Mouse (Mus musculus): Measurements from ENCODE around the gene Rbm33.

Rbm33 gene

DNA sequence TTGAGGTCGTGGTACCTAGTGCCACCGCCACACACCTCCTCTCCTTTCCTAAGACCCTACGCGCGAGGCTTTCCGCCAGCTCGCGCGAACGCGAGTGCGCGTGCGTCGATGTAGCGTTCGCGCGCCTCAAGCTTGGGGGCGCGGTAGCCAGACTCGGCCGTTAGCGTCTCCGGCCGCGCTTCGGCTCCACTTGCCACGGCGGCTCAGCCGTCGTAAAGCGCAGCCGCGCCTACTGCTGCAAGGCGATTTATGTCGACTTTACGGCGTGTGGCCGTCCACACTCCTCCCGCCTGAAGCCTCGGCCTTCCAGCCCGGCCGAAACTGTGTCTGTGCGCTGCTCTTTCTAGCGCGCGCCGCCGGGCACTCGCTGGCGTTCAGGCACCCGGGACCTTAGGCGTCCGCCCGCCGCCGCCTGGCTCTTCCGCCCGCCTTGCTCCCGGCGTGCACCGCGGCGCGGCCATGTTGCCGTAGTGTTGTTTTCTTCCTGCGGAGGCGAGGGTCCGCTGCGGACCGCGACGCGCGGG, at the start of gene Rbm33:
TSS of gene Rbm33 (plus strand) at position 400 of the 524 bp plus-strand sequence.
- peak; percentile 85 for DNase-seq (ENCODE audit: low spot score)

DNA sequence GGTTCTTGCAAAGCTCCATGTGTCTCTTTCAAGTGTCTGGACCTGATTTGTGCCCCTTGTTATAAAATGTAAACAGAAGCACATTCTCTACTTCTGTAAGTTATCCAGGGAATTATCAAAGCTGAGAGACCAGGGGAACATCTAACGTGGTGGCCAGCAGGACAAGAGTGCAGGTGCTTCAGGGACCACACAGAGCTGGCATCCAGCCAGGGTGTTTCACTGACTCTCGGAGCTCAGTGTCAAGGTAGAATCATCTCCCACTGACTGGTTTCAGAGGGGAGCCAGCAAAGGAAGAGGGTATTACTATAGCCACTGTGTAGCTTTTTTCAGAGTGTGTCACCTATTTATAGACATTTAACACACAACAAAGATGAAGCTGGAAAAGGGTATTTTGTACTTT, 49.3 kb upstream of the Rbm33 start:
- DNase-seq (ENCODE audit: low spot score), result no peak

DNA sequence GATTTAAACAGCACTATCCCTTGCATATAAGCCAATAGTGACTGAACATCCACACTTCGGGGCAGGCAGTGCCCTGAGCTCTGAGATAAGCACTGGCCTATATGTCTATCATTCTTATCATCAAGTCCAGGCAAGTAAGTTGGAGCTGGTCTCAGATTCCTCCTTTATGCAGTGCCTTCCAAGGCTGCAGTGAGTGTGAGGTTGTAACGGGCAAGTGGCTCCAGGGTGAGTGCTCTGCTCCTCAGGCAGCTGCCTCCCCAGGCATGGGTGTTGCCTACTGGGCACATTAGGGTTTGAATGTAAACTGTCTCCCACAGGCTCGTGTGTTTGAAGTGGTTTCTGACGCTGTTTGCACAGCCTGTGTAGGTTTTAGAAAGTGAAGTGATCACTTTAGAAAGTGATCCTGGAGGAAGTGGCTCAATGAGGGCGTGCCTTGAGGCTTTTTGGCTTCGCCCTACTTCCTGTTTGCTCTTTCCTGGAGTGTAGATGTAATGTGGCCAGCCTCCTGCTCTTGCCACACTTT, 47.4 kb upstream of the Rbm33 start:
- peak; percentile 71 for DNase-seq (ENCODE audit: low spot score)

DNA sequence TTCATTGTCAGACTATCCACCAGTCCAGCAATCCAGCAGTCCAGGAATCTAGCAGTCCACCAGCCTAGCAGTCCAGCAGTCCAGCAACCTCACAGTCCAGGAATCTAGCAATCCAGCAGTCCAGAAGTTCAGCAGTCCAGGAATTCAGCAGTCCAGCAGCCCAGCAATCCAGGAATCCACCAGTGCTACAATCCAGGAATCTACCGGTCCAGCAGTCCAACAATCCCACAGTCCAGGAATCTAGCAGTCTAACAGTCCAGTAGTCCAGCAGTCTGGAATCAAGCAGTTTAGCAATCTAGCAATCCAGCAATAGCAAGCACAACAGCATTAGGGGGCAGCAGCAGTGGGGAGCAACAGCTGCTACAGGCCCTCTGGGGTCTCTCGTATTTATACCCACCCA, 44.1 kb upstream of the Rbm33 start:
- DNase-seq (ENCODE audit: low spot score), result no peak

DNA sequence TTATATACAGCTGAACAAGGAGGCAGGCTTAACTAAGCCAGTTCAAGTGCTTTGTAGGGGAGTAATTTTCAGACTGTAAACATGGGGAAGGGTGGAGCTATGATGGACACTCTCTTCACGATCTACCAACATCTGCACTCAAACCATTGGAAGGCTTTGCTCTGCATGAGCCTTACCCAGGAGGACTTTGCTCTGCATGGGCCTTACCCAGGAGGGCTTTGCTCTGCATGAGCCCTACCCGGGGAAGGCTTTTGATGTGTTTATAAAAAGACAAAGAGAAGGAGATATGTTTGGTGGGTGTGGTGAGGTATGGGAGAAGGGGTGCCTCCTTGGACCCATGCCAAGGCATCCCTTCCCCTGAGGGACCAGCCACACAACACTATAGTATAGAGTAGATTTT, 39.6 kb upstream of the Rbm33 start:
- no peak for DNase-seq (ENCODE audit: low spot score)

DNA sequence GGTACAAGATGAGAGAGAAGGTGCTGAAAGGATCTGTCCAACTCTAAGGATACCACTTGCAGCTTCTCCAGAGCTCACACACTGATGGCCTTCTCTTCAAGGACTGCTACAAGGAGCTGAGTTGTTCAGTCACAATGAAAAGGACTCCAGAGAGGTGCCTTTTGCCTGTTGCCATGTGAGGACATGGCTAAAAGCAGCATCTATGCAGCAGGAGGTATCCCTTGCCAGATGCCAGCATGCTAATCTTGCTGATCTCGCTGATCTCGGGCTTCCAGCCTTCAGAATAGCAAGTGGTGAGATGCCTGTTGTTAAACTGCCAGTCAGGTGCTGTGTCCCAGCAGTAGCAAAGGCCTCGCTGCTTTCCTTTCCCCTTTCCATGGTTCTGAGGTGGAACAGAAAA, 27.8 kb upstream of the Rbm33 start:
- DNase-seq (ENCODE audit: low spot score), result no peak

DNA sequence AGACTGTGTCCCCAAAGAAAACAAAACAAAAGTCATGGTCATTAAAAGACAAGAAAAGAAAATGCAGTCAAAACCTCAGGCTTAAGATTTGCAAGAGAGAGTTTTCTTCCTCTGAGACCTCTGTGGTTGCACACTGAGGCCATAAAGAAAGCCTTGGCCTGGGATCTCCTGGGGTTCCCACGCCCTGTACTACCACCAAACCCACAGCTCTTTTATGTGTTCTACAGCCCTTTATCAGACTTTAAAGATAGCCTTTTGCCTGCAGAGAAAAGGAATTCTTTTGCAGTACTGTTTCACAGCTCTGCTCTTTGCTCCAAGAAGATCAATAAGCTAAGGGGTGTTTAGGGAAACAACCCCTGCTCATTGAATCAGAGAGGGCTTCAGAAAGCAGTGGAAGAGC, 26.3 kb upstream of the Rbm33 start:
- no peak for DNase-seq (ENCODE audit: low spot score)

DNA sequence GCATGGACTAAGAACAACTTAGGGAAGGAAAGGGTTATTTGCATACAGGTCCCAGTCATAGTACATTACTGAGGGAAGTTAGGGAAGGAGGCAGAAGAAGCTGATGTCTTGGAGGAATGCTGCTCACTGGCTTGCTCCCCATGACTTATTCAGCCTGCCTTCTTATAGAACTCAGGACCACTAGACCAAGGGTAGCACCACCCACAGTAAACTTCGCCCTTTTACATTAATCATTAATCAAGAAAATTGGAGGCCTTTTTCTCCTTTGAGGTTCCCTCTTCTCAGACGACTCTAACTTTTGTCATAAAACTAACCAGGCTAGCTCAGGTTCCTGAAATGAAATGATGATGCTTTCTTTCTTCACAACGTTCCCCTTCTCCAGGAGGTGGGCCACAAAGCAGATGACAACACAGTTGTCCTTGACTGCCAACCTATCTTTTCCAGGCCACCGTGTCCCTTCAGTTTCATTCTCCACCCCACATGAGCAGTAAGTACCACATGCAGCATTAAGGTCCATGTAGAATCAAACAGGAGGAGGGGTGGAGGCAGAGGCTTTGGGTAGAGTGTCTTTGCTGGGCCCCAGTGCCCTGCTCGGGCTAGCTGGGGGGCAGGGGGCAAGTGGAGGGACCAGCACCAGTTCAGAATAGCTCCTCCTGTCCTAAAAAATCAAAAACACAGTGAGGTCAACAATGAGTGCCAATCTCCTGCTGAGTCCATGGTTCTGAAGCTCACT, 25.6 kb upstream of the Rbm33 start:
- no peak for DNase-seq (ENCODE audit: low spot score)

DNA sequence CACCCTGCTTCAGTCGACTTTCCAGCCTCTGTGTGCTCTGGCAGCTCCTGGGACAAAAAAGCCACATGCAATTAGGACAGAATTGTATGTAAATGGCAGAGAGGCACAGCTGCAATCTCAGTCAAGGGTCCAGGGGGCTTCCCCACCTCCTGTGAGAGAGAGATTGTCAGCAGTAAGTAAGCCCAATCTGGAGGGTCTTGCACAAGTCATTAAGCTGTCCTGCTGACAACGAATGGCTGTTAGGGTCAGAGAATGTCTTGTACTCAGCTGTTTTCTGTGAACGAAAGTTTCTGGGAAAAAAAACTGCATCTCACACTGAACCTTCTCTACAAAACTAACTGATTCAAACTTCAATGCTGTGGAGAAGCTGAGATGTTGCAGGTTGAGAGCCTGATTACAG, 24.6 kb upstream of the Rbm33 start:
- no peak for DNase-seq (ENCODE audit: low spot score)

DNA sequence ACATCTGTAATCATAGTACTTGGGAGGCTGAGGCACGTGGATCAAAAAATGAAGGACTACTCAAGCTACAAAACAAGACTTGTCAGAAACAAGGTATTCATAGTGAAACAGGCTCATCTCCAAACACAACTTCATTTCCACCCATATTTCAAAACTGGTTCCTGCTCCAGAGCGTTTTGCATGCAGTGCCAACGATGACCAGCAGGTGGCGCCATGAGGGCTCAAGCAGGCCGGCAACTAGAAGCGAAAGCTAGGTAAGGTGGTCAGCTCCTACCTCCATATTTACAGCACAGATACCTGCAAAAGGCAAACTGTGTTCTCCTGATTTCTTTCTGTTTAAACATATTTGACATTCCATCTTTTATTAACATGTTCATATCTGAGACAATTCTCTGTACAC, 22.9 kb upstream of the Rbm33 start:
- peak; percentile 84 for DNase-seq (ENCODE audit: low spot score)

DNA sequence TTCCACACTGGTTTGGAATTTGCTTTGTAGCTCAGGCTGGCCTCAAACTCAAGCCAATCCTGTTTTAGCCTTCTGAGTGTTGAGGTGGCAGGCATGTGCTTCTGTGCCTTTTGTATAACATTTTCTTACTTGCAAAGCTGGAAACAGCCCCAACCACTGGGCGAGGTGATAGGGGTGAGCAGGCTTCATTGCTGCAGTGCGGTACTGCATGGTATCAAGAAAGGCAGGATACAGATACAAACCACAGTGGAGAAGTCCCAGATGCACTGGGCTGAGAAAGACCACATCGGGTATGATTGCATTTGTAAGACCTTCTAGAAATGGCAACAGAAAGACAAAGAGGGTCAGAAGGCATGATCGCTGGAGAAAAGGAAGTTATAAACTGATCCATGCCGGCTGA, 18.8 kb upstream of the Rbm33 start:
- DNase-seq (ENCODE audit: low spot score), result no peak

DNA sequence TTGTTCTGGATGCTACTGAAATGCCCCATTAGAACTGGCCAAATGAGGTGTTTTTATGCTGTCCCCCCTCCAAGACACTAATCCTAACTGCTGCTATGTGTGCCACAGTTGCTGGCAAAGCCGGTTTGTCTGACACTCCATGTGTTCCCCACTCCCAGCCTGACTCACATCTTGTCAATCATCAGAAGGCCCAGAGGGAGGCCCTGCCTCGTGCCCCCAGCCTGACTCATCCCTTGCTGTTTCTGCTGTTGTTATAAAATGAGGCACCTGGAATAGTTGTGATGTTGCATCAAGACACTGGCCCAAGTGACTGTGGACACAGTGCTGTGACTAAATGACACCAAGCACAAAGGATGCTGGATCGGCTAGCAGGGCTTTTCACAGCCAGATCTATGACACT, 18.2 kb upstream of the Rbm33 start:
- DNase-seq (ENCODE audit: low spot score), result no peak

DNA sequence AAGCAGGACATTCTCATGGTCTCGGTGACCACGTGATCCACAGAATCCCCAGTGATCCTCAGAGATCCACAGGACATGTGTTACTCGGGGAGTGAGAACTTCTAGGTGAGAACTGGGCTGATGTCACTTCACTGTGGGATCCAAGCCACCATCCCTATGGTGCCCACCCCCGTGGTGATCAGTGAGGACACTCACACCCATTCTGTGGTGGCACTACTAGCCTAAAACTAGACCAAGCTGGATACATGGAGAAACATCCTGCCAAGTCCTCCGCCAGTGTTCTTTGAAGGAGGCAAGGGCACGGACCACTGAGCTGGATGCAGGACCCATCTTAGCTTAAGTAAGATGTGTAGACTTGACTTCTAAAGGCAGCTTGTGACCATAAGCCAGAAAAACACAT, 17.6 kb upstream of the Rbm33 start:
- no peak for DNase-seq (ENCODE audit: low spot score)

DNA sequence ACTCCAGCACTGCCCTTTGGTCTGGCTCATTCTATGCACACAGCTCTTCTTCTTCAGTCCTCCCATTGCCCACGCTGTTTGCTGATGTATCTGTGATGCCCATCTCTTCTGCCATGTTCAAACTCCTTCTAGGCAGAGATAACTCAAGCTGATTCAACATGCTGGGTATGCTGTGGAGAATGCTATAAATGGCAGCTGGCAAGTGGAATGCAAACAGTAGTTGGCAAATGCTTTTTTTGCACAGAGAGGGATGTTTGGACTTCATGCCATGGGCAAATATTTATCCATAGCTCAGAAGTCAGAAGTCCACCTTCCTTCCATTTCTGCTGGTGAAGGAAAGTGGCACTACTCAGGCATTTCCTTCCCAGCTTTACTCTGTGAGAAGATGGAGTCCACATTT, 14.2 kb upstream of the Rbm33 start:
- DNase-seq (ENCODE audit: low spot score), result no peak

DNA sequence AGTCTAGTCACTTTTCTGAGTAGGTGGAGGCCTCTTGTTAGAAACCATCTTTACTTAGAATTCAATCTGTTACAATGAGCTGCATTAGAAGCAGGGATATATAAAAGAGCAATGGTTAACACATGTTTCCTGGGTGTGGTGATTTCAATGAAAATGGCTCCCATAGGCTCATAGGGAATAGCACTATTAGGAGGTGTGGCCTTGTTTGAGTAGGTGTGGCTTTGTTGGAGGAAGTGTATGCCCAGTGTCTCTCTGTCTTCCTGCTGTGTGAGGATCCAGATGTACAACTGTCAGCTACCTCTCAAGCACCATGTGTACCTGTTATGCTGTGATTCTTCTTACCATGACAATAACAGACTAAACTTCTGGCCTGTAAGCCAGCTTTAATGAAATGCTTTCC, 12.4 kb upstream of the Rbm33 start:
- no peak for DNase-seq (ENCODE audit: low spot score)

DNA sequence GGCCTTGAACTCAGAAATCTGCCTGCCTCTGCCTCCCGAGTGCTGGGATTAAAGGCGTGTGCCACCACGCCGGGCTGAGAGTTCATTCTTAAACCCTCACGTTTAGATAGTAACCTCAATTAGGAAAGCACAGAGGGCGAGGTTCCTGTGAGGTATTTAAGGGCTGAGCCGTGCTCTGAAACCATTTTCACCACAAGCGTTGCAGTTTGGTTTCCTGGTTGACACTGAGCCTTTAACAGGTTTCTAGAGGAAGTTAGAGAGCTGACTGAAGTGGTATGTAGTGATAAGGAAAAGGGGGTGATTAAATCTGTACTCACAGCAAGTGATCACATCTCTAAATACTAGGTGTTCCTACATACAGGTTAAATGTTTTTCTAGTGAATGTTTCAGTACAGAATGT, 1.4 kb upstream of the Rbm33 start:
- DNase-seq (ENCODE audit: low spot score), result peak; percentile 47

DNA sequence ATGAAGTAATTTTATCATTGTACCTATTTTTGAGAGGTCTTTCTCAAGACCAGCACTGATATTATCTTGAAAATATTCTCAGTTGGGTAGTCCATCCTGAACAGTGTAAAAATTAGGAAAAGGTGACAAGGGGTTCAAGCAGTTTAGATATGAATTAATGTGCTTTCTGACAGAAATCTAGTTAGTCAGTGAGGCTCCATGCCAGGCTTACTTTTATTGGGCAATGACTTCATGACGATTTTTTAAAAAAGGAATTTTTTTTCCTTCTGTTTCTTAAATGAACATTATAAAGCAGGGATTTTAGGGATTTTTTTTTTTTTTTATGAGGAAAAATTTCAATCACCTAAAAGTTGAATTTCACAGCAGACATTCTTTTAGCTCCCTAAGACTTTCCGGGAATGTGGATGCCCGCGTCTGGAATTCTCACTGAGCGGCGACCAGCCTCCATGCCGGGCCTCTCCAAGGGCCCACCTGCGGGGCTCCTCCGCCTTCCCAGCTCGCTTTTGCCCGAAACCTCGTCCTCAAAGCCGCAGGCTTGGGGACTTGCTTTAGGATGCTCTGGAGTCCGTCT, 685 bp upstream of the Rbm33 start:
- DNase-seq (ENCODE audit: low spot score), result peak; percentile 19

DNA sequence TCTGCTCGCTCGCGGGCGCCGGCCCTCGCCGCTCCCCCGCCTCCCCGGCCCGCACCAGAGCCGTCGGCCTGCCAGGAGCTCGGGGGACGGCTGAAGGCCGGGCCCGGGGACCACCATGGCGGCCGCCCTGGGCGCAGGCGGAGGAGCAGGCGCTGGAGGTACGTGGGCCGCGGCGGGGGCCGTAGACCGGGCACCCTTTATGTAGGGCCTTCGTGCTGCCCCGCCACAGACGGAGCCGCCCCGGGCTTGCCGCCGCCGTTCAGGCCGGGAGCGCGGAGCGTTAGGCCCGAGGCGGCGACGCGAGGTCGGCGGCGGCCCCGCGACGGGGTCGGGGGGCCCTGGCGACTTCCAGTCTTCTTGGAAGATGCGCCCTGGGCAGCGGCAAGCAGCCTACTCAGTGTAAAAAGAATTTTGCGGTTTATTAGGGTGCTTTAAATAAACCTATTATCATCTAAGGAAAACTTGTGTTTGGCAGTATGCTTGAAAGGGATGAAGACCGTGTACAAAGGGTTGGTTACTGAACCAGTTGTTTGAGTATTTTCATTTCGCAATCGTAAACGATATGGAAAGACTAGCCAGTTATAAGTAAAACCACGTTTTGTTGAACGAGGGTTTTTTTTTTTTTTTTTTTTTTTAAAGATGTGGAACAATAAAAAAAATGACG, 464 bp downstream of the Rbm33 start:
- DNase-seq (ENCODE audit: low spot score), result peak; percentile 18

DNA sequence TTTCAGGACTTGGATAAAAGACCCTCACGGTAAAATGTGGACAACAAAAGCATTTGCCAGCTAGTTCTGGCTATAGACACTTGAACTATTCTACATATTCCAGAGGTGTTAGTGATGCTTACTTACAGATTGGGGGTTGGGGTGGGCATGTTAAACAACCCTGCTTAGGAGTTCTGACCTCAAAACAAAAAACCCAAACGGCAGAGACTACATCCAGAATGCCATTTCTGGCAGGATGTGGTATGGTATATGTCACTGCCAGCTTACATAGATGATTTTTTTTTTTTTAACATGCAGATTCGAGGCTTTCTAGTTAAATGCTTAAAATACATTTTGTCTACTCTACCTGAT, 971 bp downstream of the Rbm33 start:
- DNase-seq (ENCODE audit: low spot score), result no peak

DNA sequence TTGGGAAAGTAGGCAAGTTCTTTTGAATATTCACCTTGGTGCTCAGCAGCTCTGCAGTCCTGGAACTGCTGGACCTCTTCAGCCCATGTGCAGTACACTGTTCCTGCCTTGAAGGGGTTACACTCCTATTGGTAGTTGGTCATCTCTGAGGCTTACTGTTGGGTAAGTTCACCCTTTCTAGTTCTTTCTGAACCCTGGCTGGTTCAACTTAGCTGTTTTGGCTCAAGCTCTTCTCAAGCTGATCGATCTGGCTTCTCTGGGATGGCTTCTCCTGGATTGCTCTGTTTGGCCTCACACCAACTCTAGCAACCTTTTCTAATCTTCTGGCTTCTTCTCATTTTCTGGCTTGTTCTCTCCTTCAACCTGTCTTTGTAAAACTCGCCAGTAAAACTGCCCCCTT, 1.8 kb downstream of the Rbm33 start:
- DNase-seq (ENCODE audit: low spot score), result no peak

DNA sequence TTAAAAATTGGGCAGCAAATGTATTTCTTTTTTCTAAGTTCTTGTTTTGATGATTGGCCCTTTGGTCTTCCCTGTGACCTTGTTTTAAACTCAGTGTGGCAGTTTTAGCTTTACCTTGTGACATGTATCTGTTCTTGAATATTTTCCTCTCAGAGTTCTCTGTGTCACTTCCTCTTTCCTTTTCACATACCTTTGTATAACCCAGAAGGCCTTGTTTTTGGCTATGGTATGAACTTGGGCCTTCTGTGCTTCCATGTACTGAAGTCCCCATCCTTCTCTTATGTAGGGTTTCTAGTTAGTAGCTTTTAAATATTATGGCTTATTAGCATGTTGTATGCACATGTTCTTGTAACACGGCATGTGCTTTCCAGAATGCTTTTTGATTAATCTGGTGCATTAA, 4.8 kb downstream of the Rbm33 start:
- DNase-seq (ENCODE audit: low spot score), result no peak

DNA sequence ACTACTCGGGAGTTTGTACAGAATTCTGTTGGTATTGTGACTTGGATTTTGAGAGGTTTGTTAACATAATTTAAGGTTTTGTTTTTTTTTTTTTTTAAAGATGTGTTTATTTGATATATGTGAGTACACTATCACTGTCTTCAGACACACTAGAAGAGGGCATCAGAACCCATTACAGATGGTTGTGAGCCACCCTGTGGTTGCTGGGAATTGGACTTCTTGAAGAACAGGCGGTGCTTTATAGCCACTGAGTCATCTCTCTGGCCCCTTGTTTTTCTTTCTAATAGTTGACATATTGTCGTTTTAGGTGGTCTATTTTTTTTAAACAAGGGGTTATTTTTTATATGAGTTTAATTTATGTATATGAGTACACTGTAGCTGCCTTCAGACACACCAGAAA, 5.3 kb downstream of the Rbm33 start:
- no peak for DNase-seq (ENCODE audit: low spot score)

DNA sequence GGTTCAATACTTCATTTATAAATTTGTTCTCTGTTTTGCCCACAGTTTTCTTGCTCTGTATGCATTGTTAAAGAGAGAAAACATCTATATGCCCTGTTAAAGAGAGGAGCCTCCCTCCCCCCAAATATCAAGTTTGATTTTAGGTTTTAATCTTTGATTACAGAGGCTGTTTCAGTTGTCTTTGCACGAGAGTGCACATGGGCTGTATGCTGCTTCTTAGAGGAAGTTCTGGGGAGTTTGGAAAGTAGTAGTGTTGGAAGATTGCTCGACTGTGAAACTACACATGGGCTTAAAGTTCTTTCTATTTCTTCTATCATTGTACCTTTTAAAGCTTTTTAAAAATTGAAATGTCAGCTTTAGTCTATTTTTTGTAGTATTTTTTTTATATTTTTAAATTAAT, 6.9 kb downstream of the Rbm33 start:
- DNase-seq (ENCODE audit: low spot score), result no peak
